Mouse (Mus musculus) liver, embryonic 14 days (tissue): ENCODE data around the gene Rras2. TPM values are rescaled to one million over a fixed set of nuclear protein-coding genes. Genes with fewer than 3 reads are reported as not detected.

ENCODE experiments used
- polyA plus RNA-seq: library from polyadenylated mRNA; depleted of rRNA; stranded (reverse); fragments of >200 nt; gene quantifications from 2 replicates; pipeline ENCODE4 v1.2.3, GENCODE M21; 2012; rRNA removed

Gene Rras2
- polyA plus RNA-seq, result 4.8 and 5.6 TPM in 2 replicates

GRCm38 (mm10) chr7:114117444-114117905 lies at the start of gene Rras2:
Gene Rras2, minus strand, starts transcription at chr7:114117781.

Other genes starting within 250 kb of the Rras2 start
- 27.1 and 31.8 TPM in 2 replicates for gene Copb1, start 136.9 kb upstream of the Rras2 start, polyA plus RNA-seq
- gene Psma1, start 158.3 kb upstream of the Rras2 start, polyA plus RNA-seq, result 152 and 179 TPM in 2 replicates